Mouse (Mus musculus) spleen, postnatal 4 days (tissue): ENCODE measurements around the gene Sufu.

Source experiments
- DNase-seq, 2 experiments: peaks; one replicate each; pipeline ENCODE4 v3.0.0; 2022; ENCODE audit warnings: low spot score in 2 of 2

The Sufu gene

DNA sequence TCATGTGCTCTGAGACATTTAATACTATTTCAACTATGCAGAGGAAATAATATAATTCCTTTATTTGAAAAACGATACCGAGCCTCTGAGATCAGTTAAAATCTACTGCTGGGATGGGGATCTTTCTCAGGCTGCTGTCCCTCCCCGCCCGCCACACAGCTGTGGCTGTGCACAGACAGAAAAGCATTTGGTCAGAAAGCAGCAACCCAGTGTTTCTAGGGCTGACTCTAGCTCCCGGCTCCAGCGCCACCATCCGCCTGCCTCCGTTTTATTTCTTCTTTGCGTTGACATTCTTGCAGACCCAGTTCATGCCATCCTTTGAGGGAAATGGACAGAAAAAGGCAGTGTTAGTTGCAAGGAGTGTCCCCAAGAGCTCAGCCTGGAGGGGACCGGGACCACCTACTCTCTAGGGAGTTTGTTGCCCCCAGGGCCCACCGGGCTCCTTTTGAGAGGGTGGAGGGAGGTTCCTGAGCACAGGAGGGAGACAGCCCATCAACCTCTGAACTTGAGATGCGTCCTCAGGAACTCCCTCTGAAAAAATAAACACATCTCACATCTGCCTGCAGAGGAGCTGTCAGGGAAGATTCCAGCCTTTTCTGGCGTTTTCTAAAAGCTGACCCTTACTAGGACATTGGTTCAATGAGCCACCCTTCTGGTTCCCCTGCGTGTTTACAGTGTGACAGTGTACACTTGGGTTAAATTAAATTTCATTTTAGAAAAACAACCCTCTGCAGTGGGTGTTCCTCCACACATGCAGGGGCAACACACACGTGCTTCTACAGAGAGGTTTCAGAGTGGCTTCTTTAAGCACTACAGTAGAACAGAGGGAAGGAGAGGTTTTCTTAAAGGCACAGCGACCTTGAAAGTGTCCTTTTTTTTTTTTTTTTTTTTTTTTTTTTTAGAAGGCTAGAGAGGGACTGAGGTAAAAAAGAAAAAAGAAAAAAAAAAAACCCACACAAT, 134.7 kb downstream of the Sufu start:
- peak in 1 of 2 experiments; percentile 68 for DNase-seq

DNA sequence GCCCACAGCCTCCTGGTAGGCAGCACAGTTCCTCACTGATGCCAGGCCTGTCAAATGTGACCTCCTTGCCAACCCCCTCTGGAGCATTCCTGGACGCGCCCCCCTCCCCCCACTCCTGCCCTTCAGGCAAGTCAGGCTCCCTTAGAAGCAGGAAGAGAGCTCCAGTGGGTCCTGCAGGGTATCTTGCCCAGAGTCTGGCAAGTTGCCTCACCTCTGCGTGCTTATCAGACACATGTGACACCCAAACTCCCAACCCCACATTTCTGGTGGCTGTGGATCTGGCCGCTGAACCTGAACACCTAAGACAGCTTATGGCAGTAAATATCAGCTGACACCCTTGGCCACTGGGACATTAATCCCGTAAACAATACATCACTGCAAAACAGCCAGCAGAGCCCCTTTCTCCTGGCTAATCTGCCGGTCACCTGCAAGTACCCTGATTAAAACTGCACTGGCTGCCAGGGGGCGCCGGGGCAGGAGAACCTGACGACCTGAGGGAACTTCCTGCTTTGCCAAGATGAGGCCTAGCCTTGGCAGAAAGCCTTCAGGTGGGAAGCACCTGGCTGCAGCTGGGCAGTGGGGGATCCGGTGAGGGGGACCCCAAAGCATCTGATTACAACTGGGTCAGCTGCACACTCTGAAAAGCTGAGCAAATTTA, 135.5 kb downstream of the Sufu start:
- peak; percentile 70 to 75 for DNase-seq

DNA sequence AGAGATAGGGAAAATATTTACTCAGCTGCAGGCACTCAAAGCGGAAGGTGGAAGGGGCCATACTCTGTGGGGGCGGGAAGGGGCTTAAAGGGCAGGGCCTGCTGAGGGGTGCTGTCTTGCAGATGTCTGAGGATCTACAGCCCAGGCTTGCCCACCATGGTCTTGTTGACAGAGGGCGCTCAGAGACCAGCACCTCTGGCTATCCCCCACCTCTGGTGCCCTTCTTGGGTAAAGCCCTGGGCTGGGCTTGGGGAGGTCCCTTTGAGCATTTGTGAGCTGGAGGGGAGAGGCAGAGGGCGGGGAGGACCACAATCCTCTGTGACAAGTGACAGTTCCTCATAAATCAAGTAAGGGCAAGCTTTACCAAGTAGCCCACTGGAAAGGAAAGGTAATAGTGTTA, 136.4 kb downstream of the Sufu start:
- no peak for DNase-seq

DNA sequence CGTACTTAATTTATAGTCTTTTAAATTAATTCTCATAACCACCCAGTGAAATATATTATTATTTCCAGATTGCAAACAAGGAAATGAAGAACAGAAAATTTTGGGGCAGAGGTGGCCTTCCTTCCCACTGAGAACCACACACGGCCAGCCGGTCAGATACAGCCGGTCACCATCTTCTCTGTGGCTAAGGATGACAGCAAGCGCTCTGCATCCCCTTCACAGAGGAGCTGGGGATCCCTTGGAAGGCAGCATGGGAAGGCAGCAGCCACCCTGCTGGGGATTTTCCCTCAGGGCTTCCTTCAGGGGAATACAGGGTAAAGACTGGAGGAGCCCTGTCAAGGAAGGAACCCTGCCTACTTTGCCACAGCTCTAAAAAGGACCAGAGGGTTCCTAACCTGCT, 136.8 kb downstream of the Sufu start:
- no peak for DNase-seq

DNA sequence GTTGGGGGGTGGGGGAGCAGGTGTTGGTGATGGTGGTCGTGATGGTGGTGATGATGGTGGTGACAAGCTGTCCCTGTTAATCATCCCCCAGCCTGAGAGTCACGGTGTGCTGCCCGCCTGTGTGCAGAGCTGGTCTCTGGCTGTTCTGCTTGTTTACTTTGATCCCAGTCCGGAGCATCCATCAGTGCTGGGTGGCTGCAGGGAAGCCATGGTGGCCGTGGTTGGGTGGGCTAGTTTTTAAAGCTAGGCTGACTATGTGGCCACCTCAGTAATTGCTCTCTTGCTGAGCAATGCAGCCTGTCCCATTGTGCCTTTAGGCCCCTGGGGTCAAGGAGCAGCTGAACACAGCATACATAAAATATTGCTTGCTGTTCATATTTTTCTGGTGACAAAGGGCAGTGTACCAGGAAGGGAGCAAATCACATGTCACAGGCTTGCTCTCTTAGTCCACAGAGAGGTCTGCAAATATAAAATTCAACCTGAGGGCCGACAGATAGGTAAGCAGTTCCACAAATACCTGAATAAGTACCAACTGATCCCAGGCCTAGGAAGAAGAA, 137.9 kb downstream of the Sufu start:
- DNase-seq = no peak

DNA sequence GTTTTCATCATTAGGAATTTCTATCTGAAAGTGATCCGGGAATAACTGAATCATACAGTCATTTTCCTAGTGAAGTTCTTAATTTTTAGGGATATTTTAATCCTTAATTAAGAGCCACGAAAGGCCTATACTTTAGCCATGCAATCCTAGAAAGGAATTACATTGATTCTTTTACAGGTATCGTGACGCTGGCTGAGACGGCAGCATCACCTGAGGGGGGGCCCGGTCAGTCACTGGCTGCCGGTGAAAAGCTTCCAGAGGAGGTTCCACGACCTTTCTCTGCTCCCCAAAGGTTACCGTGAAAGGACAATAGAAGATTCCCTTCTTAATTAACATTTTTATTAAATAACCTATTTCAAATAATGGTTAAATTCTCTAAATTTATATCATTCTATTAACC, 140.7 kb downstream of the Sufu start:
- DNase-seq = no peak

DNA sequence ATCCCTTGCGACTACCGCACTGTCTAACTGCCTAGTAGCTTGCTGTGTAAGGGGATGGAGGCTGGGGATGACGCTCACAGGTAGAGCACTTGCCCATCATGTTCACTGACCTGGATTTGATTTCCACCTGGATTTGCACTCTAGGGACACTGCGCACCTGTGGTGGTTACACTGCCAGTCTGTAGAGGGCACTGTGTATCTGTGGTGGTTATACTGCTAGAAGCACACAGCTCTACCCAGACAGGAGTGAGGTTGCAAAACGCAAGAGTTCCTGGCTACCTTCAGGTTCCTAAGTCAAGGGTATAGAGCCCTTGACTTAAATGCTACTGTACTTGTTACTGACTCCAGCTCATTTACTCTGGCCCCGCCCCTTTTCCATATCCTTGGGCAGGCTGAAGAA, 141.5 kb downstream of the Sufu start:
- no peak for DNase-seq
